Mouse (Mus musculus) hindbrain, embryonic 16.5 days (tissue): ENCODE data around the gene Mia. TPM values are rescaled to one million over a fixed set of nuclear protein-coding genes. Genes with fewer than 3 reads are reported as not detected.
A peak's percentile ranks its signal among the peaks of the same experiment; 100 is the strongest.

Source experiments
- ATAC-seq: fragments of 200-750 bp; cut with Nextera tagmentation; 2 replicates; pipeline ENCODE4 v1.8.0; 2017; ENCODE audit warnings: moderate TSS enrichment, moderate library complexity
- H3K27ac ChIP-seq: fragments of 300-500 bp; sonication (generic); 2 replicates; pipeline ENCODE4 v1.5.1; 2014; ENCODE audit warnings: low read depth, mild to moderate bottlenecking, control low read depth, low read length, moderate library complexity
- H3K27me3 ChIP-seq: fragments of 300-500 bp; sonication (generic); replicated peaks from 2 replicates; pipeline ENCODE4 v1.6.1; 2014; ENCODE audit warnings: low read length; ENCODE audit not compliant: control insufficient read depth, insufficient read depth
- H3K36me3 ChIP-seq: fragments of 300-500 bp; sonication (generic); 2 replicates; pipeline ENCODE4 v1.6.1; 2014; ENCODE audit warnings: mild to moderate bottlenecking, low read length, moderate library complexity, mixed read lengths; ENCODE audit not compliant: control insufficient read depth, insufficient read depth
- H3K4me1 ChIP-seq: fragments of 300-500 bp; sonication (generic); 2 replicates; pipeline ENCODE4 v1.6.1; 2014; ENCODE audit warnings: low read depth, low read length; ENCODE audit not compliant: control insufficient read depth, insufficient read depth
- H3K4me2 ChIP-seq: fragments of 300-500 bp; sonication (generic); 2 replicates; pipeline ENCODE4 v1.6.1; 2014; ENCODE audit warnings: mild to moderate bottlenecking, low read length, control low read depth, moderate library complexity
- H3K4me3 ChIP-seq: fragments of 300-500 bp; sonication (generic); 2 replicates; pipeline ENCODE4 v1.5.1; 2014; ENCODE audit warnings: mild to moderate bottlenecking, low read length, control low read depth, moderate library complexity
- H3K9ac ChIP-seq: fragments of 300-500 bp; sonication (generic); 2 replicates; pipeline ENCODE4 v1.6.1; 2014; ENCODE audit warnings: low read depth, mild to moderate bottlenecking, control low read depth, low read length, moderate library complexity
- H3K9me3 ChIP-seq: fragments of 300-500 bp; sonication (generic); 2 replicates; pipeline ENCODE4 v1.6.1; 2014; ENCODE audit warnings: mild to moderate bottlenecking, low read length, moderate library complexity; ENCODE audit not compliant: control insufficient read depth
- WGBS: fragments of 180-500 bp; shearing (Covaris S2); extraction: QIAGEN DNeasy Blood & Tissue Kit; methylation state at CpG from one replicate; pipeline ENCODE4 v1.1.7; 2014; 5-methylcytosine and 5-hydroxymethylcytosine counted together
- polyA plus RNA-seq: library from polyadenylated mRNA; unstranded; fragments of >200 nt; fragmentation: Nextera tagmentation; extraction: Ambion mirVana; gene quantifications from 2 replicates; pipeline ENCODE4 v1.2.1, GENCODE M21; 2015

Mia gene
- polyA plus RNA-seq = 30.3 and 40.5 TPM in 2 replicates

GRCm38 (mm10) chr7:27180837-27181695, at the start of gene Mia, which contains the start of gene Gm21983:
TSS of gene Mia (minus strand) at chr7:27181157.
TSS of gene Gm21983 (minus strand) at chr7:27181086.
- Histone ChIP-seq H3K4me1 (peaks cover 9% of the 10 kb centered on the region), H3K4me3 (no peak within 1 kb of the TSS), H3K4me2 (peak within 1 kb of the TSS; percentile 54; the same call in 1 of the 2 replicates), H3K36me3 (peaks cover 19% of the 10 kb centered on the region), H3K27ac (peak within 1 kb of the TSS; percentile 55; the same call in 1 of the 2 replicates), H3K9me3 (no peaks in the 10 kb centered on the region), H3K27me3 (no peaks in the 10 kb centered on the region), H3K9ac (no peak within 1 kb of the TSS)
- no peak for ATAC-seq
- 65% methylated on average over 14 of the region's 14 CpGs for WGBS

GRCm38 (mm10) chr7:27228865-27229264, 47.9 kb upstream of the Mia start:
- WGBS = 15% methylated on average over 6 of the region's 6 CpGs
- Histone ChIP-seq H3K4me1 (peaks cover 45% of the 10 kb centered on the region), H3K9ac (peak overlapping the region; percentile 95), H3K27ac (peak overlapping the region; percentile 88), H3K4me2 (peak overlapping the region; percentile 77), H3K36me3 (no peaks in the 10 kb centered on the region), H3K4me3 (peak overlapping the region; percentile 82), H3K9me3 (no peaks in the 10 kb centered on the region), H3K27me3 (no peaks in the 10 kb centered on the region)
- no peak; the same call in 1 of the 2 replicates for ATAC-seq

- WGBS = 0% methylated on average over 47 of the region's 49 CpGs
- Histone ChIP-seq H3K9ac (peak within 1 kb of the TSS; percentile 95), H3K4me2 (peak within 1 kb of the TSS; percentile 77), H3K36me3 (no peaks in the 10 kb centered on the region), H3K27ac (peak within 1 kb of the TSS; percentile 88), H3K4me1 (peaks cover 44% of the 10 kb centered on the region), H3K27me3 (no peaks in the 10 kb centered on the region), H3K9me3 (no peaks in the 10 kb centered on the region), H3K4me3 (peak within 1 kb of the TSS; percentile 82)
- peak; percentile 86 for ATAC-seq
Measured at GRCm38 (mm10) chr7:27228281-27228821, 47.4 kb upstream of the Mia start, which contains the start of gene Itpkc. TSS of gene Itpkc (minus strand) at chr7:27228661.

- ATAC-seq = no peak
Measured at GRCm38 (mm10) chr7:27227676-27228075, 46.7 kb upstream of the Mia start.

GRCm38 (mm10) chr7:27227276-27227675, 46.3 kb upstream of the Mia start:
- peaks cover 45% of the 10 kb centered on the region for H3K4me1 ChIP-seq
- no peak overlapping the region for H3K27ac ChIP-seq
- no peaks in the 10 kb centered on the region for H3K27me3 ChIP-seq
- WGBS = 36% methylated on average over 9 of the region's 9 CpGs
- no peak for ATAC-seq
- H3K36me3 ChIP-seq = no peaks in the 10 kb centered on the region
- H3K9me3 ChIP-seq = no peaks in the 10 kb centered on the region
- peak overlapping the region; percentile 82 for H3K4me3 ChIP-seq
- H3K9ac ChIP-seq = peak overlapping the region; percentile 95
- peak overlapping the region; percentile 77 for H3K4me2 ChIP-seq

More at GRCm38 (mm10) chr7:27227676-27228075, 46.7 kb upstream of the Mia start:
- WGBS = 1% methylated on average over 10 of the region's 10 CpGs
- H3K4me2 ChIP-seq = peak overlapping the region; percentile 77
- H3K27ac ChIP-seq = peak overlapping the region; percentile 88
- H3K4me1 ChIP-seq = peaks cover 45% of the 10 kb centered on the region
- H3K9ac ChIP-seq = peak overlapping the region; percentile 95
- no peaks in the 10 kb centered on the region for H3K27me3 ChIP-seq
- H3K9me3 ChIP-seq = no peaks in the 10 kb centered on the region
- H3K4me3 ChIP-seq = peak overlapping the region; percentile 82
- H3K36me3 ChIP-seq = no peaks in the 10 kb centered on the region

- Histone ChIP-seq H3K9me3 (no peaks in the 10 kb centered on the region), H3K4me2 (peak overlapping the region; percentile 77), H3K4me3 (peak overlapping the region; percentile 23), H3K9ac (peak overlapping the region; percentile 59), H3K36me3 (no peaks in the 10 kb centered on the region), H3K27ac (no peak overlapping the region), H3K27me3 (no peaks in the 10 kb centered on the region), H3K4me1 (peaks cover 45% of the 10 kb centered on the region)
- ATAC-seq = no peak
- WGBS = 62% methylated on average over 11 of the region's 11 CpGs
Measured at GRCm38 (mm10) chr7:27224877-27225575, 44.1 kb upstream of the Mia start.

GRCm38 (mm10) chr7:27222538-27222937, 41.6 kb upstream of the Mia start:
- H3K4me3 ChIP-seq = no peak overlapping the region
- no peak overlapping the region for H3K9ac ChIP-seq
- H3K27me3 ChIP-seq = no peaks in the 10 kb centered on the region
- H3K4me1 ChIP-seq = peaks cover 41% of the 10 kb centered on the region
- H3K4me2 ChIP-seq = no peak overlapping the region
- ATAC-seq = no peak
- H3K9me3 ChIP-seq = no peaks in the 10 kb centered on the region
- H3K27ac ChIP-seq = no peak overlapping the region
- peaks cover 4% of the 10 kb centered on the region; the same call in 1 of the 2 replicates for H3K36me3 ChIP-seq
- WGBS = 91% methylated on average over 1 of the region's 1 CpGs

- Histone ChIP-seq H3K9ac (no peak overlapping the region), H3K36me3 (peaks cover 4% of the 10 kb centered on the region; the same call in 1 of the 2 replicates), H3K27ac (no peak overlapping the region), H3K4me2 (no peak overlapping the region), H3K4me3 (no peak overlapping the region), H3K9me3 (no peaks in the 10 kb centered on the region), H3K4me1 (peaks cover 37% of the 10 kb centered on the region), H3K27me3 (no peaks in the 10 kb centered on the region)
- 85% methylated on average over 6 of the region's 6 CpGs for WGBS
- ATAC-seq = no peak
Measured at GRCm38 (mm10) chr7:27221939-27222338, 41.0 kb upstream of the Mia start.
